Mouse (Mus musculus) liver, embryonic 11.5 days (tissue): ENCODE measurements around the gene Eras. TPM values are rescaled to one million over a fixed set of nuclear protein-coding genes. Genes with fewer than 3 reads are reported as not detected.

ENCODE experiments used
- ATAC-seq: fragments of 200-750 bp; cut with Nextera tagmentation; replicated peaks from 2 replicates; pipeline ENCODE4 v1.8.0; 2017; ENCODE audit warnings: moderate number of reproducible peaks, mild to moderate bottlenecking, moderate TSS enrichment, moderate library complexity; ENCODE audit not compliant: low FRiP score
- DNase-seq: peaks from one replicate; pipeline ENCODE4 v3.0.0-alpha.2; 2017; ENCODE audit warnings: low spot score
- H3K27ac ChIP-seq: fragments of 300-500 bp; sonication (generic); 2 replicates; pipeline ENCODE4 v1.5.1; 2014; ENCODE audit warnings: mild to moderate bottlenecking, low read depth, low read length, control low read depth
- H3K27me3 ChIP-seq: fragments of 300-500 bp; sonication (generic); replicated peaks from 2 replicates; pipeline ENCODE4 v1.6.1; 2014; ENCODE audit warnings: low read length, mixed read lengths; ENCODE audit not compliant: control insufficient read depth, insufficient read depth
- H3K36me3 ChIP-seq: fragments of 300-500 bp; sonication (generic); 2 replicates; pipeline ENCODE4 v1.6.1; 2014; ENCODE audit warnings: mild to moderate bottlenecking, low read length, moderate library complexity, mixed read lengths; ENCODE audit not compliant: control insufficient read depth, insufficient read depth
- H3K4me1 ChIP-seq: fragments of 300-500 bp; sonication (generic); replicated peaks from 2 replicates; pipeline ENCODE4 v1.6.1; 2014; ENCODE audit warnings: low read length, mixed read lengths; ENCODE audit not compliant: control insufficient read depth, insufficient read depth
- H3K4me2 ChIP-seq: fragments of 300-500 bp; sonication (generic); 2 replicates; pipeline ENCODE4 v1.6.1; 2014; ENCODE audit warnings: mild to moderate bottlenecking, control low read depth, moderate library complexity
- H3K4me3 ChIP-seq: fragments of 300-500 bp; sonication (generic); 2 replicates; pipeline ENCODE4 v1.5.1; 2014; ENCODE audit warnings: low read depth, low read length, control low read depth
- H3K9ac ChIP-seq: fragments of 300-500 bp; sonication (generic); 2 replicates; pipeline ENCODE4 v1.6.1; 2014; ENCODE audit warnings: low read depth, low read length, control low read depth
- H3K9me3 ChIP-seq: fragments of 300-500 bp; sonication (generic); 2 replicates; pipeline ENCODE4 v1.6.1; 2016; ENCODE audit warnings: low read length, inconsistent platforms, mixed read lengths; ENCODE audit not compliant: control insufficient read depth
- WGBS: fragments of 180-500 bp; shearing (Covaris S2); extraction: QIAGEN DNeasy Blood & Tissue Kit; methylation state at CpG from one replicate; pipeline ENCODE4 v1.1.7; 2014; 5-methylcytosine and 5-hydroxymethylcytosine counted together
- polyA plus RNA-seq: library from polyadenylated mRNA; unstranded; fragments of >200 nt; fragmentation: Nextera tagmentation; extraction: Ambion mirVana; gene quantifications from 2 replicates; pipeline ENCODE4 v1.2.1, GENCODE M21; 2014

The Eras gene
- polyA plus RNA-seq, 1 experiment from 2014 or later = not detected

GRCm38 (mm10) chrX:7958868-7959267 lies 30.5 kb upstream of the Eras start:
- 90% methylated on average over 9 of the region's 9 CpGs for WGBS
- DNase-seq = no peak
- no peaks in the 10 kb centered on the region for H3K9me3 ChIP-seq
- H3K36me3 ChIP-seq = no peaks in the 10 kb centered on the region
- no peaks in the 10 kb centered on the region for H3K4me1 ChIP-seq
- H3K4me3 ChIP-seq = no peak overlapping the region
- no peaks in the 10 kb centered on the region for H3K27me3 ChIP-seq
- no peak overlapping the region for H3K4me2 ChIP-seq
- H3K27ac ChIP-seq = no peak overlapping the region
- H3K9ac ChIP-seq = no peak overlapping the region
- no peak for ATAC-seq

DNA sequence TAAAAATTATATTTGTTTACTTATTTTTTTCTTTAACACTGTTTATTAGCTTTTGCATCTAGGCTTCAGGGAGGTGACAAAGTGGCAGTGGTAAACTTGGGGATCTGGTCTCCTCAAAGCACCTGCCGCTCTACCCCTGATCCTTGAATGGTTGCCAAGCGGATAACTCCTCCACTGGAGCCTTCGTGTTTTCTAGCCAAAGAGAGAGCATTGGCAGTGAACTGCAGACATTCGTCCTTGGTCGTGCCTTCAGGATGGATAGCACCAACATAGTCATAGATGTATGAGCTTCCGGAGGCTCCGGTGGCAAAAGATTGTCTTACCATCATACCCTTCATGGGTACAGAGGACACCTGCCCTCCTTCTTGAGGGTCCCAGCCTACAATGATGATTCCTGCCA lies 21.7 kb upstream of the Eras start:
- Histone ChIP-seq H3K9me3 (no peaks in the 10 kb centered on the region), H3K9ac (no peak overlapping the region), H3K36me3 (no peaks in the 10 kb centered on the region), H3K27me3 (no peaks in the 10 kb centered on the region), H3K4me2 (no peak overlapping the region), H3K4me3 (no peak overlapping the region), H3K27ac (no peak overlapping the region), H3K4me1 (no peaks in the 10 kb centered on the region; the same call in 1 of the 2 replicates)
- no peak for ATAC-seq
- WGBS = 92% methylated on average over 7 of the region's 7 CpGs
- no peak for DNase-seq

- Histone ChIP-seq H3K9ac (peak overlapping the region; percentile 48; the same call in 1 of the 2 replicates), H3K27ac (no peak overlapping the region), H3K4me3 (peak overlapping the region; percentile 52), H3K9me3 (no peaks in the 10 kb centered on the region), H3K4me1 (no peaks in the 10 kb centered on the region; the same call in 1 of the 2 replicates), H3K4me2 (peak overlapping the region; percentile 72), H3K27me3 (no peaks in the 10 kb centered on the region), H3K36me3 (no peaks in the 10 kb centered on the region)
- DNase-seq = peak; percentile 81
- 8% methylated on average over 38 of the region's 38 CpGs for WGBS
- ATAC-seq = peak; percentile 99
Measured at GRCm38 (mm10) chrX:7947900-7948492, 19.6 kb upstream of the Eras start.

DNA sequence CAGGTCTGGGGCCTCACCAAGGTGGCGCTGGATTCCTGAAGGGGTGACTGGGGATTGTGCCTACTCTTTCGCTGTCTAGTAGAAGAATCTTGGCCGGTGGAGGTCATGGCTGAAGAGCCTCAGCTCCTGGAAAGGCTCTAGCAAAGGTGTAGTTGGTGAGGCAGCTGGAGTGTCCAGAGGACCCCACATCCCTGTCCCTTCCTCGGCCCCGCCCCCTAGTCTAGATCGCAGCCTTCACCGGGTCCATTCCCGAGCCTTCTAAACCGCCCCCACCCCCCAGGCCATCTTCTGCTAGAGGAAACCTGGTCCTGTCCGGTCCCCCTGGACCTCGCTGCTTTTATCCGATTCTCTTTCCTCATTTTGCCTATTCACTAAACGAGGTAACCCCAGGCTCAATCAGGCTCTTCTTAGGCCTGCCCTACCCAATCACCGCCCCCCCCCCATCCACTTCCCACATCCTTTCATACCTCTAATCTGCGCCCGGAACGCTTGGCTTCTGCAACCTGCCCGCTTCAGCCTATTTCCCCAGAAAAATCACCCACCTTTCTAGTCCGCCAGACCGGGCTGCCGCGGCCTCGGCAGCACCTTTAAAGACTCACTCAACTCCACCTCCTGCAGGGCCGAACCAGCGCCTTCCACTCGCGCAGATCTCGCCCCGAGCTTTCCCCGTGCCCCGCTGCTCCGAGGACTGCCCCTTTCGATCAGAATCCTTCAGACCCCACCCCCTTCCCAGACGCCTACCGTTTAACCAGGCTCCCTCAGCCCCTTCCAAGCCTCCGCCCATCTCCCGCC lies 18.9 kb upstream of the Eras start, which contains the start of gene Hdac6:
TSS of gene Hdac6 (minus strand) at position 782 of the 792 bp plus-strand sequence.
- Histone ChIP-seq H3K4me1 (no peaks in the 10 kb centered on the region; the same call in 1 of the 2 replicates), H3K4me3 (peak within 1 kb of the TSS; percentile 52), H3K9ac (peak within 1 kb of the TSS; percentile 63), H3K27me3 (no peaks in the 10 kb centered on the region), H3K36me3 (no peaks in the 10 kb centered on the region), H3K27ac (no peak within 1 kb of the TSS), H3K9me3 (no peaks in the 10 kb centered on the region), H3K4me2 (peak within 1 kb of the TSS; percentile 72)
- DNase-seq (no peak), ATAC-seq (no peak)
- 11% methylated on average over 35 of the region's 37 CpGs for WGBS

GRCm38 (mm10) chrX:7945618-7946017 lies 17.2 kb upstream of the Eras start:
- no peaks in the 10 kb centered on the region for H3K36me3 ChIP-seq
- H3K4me3 ChIP-seq = no peak overlapping the region
- H3K9me3 ChIP-seq = no peaks in the 10 kb centered on the region
- 77% methylated on average over 8 of the region's 8 CpGs for WGBS
- H3K9ac ChIP-seq = no peak overlapping the region
- ATAC-seq (no peak), DNase-seq (no peak)
- no peaks in the 10 kb centered on the region for H3K27me3 ChIP-seq
- H3K27ac ChIP-seq = no peak overlapping the region
- no peak overlapping the region for H3K4me2 ChIP-seq
- no peaks in the 10 kb centered on the region; the same call in 1 of the 2 replicates for H3K4me1 ChIP-seq

- DNase-seq = no peak
- H3K27me3 ChIP-seq = no peaks in the 10 kb centered on the region
- no peaks in the 10 kb centered on the region for H3K4me1 ChIP-seq
- 0 out of 2 replicates have a peak, but pooled peaks cover 2% of the 10 kb centered on the region for H3K36me3 ChIP-seq
- ATAC-seq = no peak
- H3K9me3 ChIP-seq = no peaks in the 10 kb centered on the region
- no peak overlapping the region for H3K4me3 ChIP-seq
- no peak overlapping the region for H3K9ac ChIP-seq
- H3K27ac ChIP-seq = no peak overlapping the region
- no peak overlapping the region for H3K4me2 ChIP-seq
- 76% methylated on average over 6 of the region's 6 CpGs for WGBS
Measured at GRCm38 (mm10) chrX:7937667-7938066, 9.3 kb upstream of the Eras start.

GRCm38 (mm10) chrX:7936874-7937273 lies 8.5 kb upstream of the Eras start:
- Histone ChIP-seq H3K4me2 (no peak overlapping the region), H3K36me3 (0 out of 2 replicates have a peak, but pooled peaks cover 2% of the 10 kb centered on the region), H3K9ac (no peak overlapping the region), H3K4me1 (no peaks in the 10 kb centered on the region), H3K4me3 (no peak overlapping the region), H3K9me3 (no peaks in the 10 kb centered on the region), H3K27ac (no peak overlapping the region), H3K27me3 (no peaks in the 10 kb centered on the region)
- DNase-seq = no peak
- no peak for ATAC-seq
- WGBS = 41% methylated on average over 11 of the region's 11 CpGs

DNA sequence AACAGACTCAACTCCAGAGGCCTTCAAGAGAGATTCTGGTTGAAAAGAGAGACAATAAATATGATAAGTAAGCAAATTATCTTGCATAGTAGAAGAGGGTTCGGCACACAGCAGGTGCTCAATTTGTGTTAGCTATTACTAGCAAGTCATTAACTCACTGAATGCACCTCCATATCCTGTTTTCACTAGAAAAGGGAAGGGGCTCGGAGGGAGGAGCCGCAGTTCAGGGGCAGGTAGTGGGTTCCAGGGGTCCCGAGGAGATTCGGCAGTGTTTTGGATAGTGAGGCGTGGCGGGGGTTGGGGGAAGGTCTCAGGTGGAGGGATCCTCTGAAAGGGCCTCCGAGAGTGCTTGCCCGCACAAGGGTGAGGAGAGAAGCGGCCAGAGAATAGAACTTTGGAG lies 1.3 kb downstream of the Eras start:
- ATAC-seq (no peak), DNase-seq (no peak)
- H3K27ac ChIP-seq = no peak overlapping the region
- peaks cover 62% of the 10 kb centered on the region for H3K27me3 ChIP-seq
- H3K4me3 ChIP-seq = no peak overlapping the region
- H3K9ac ChIP-seq = no peak overlapping the region
- no peak overlapping the region for H3K4me2 ChIP-seq
- no peaks in the 10 kb centered on the region for H3K4me1 ChIP-seq
- WGBS = 24% methylated on average over 10 of the region's 10 CpGs
- H3K36me3 ChIP-seq = no peaks in the 10 kb centered on the region
- no peaks in the 10 kb centered on the region for H3K9me3 ChIP-seq
